Comparison of ENCODE assay signal across 24 mouse cellular contexts in genomic region chr16:17566186-17566585, GRCm38 (mm10). TPM values are rescaled to one million over a fixed set of nuclear protein-coding genes. Genes with fewer than 3 reads are reported as not detected.
DNase-seq lines count a peak whose midpoint lies in the region; ATAC-seq and TF ChIP-seq lines count a peak whose summit lies in the region.
"Had no signal": no experiment of that assay in that cellular context is flagged by ENCODE, and none has a peak within 500 bp of the region (broad histone marks: within the 10 kb centered on the region; RNA-seq: fewer than 3 reads in every experiment).

No protein-coding gene starts in this region.

- ATAC-seq in intestine, postnatal 0 days = no peak
- no peak for ATAC-seq in intestine, embryonic 15.5 days
- ATAC-seq: Patski had no signal

- no peak overlapping the region for H3K9ac ChIP-seq in intestine, postnatal 0 days (ENCODE audit: low read depth, low read length)
- no peak overlapping the region for H3K9ac ChIP-seq in intestine, embryonic 15.5 days
- H3K9ac ChIP-seq: heart, embryonic 13.5 days; neural tube, embryonic 13.5 days; stomach, embryonic 15.5 days had no signal

- no peak overlapping the region for H3K4me3 ChIP-seq in intestine, postnatal 0 days (ENCODE audit: low read depth, low read length)
- H3K4me3 ChIP-seq in intestine, embryonic 15.5 days (replicated peaks) = no peak overlapping the region
- H3K4me3 ChIP-seq in cortical plate, adult 2 months (ENCODE audit: insufficient read depth, low read length) = no peak overlapping the region
- H3K4me3 ChIP-seq: heart, embryonic 13.5 days; left cerebral cortex, adult 2 months; neural tube, embryonic 13.5 days; stomach, embryonic 15.5 days had no signal

- no peak overlapping the region for H3K4me2 ChIP-seq in intestine, postnatal 0 days (replicated peaks; ENCODE audit: low read depth)
- H3K4me2 ChIP-seq in intestine, embryonic 15.5 days (replicated peaks) = no peak overlapping the region
- H3K4me2 ChIP-seq: heart, embryonic 13.5 days; neural tube, embryonic 13.5 days; stomach, embryonic 15.5 days had no signal

- DNase-seq in lung, postnatal 10 days = peak; percentile 25
- DNase-seq in lung, postnatal 36 days = no peak
- DNase-seq in retina, postnatal 1 day = peak; percentile 26
- DNase-seq in natural killer cell, adult 2 months (ENCODE audit: low spot score in 2 of 2) = no peak
- DNase-seq: adrenal gland, adult 8-10 months; cerebellum, adult 9-11 months; heart, adult 11 months; heart, postnatal 36 days; kidney, adult 2 months; kidney, postnatal 25 days; left cerebral cortex, postnatal 4 days; liver; lung, postnatal 14 days; right cerebral cortex, postnatal 14 days; thymus, postnatal 14 days had no signal

- H3K27me3 ChIP-seq in intestine, postnatal 0 days (replicated peaks; ENCODE audit: control insufficient read depth, insufficient read depth, low read length) = no peaks in the 10 kb centered on the region
- no peaks in the 10 kb centered on the region for H3K27me3 ChIP-seq in intestine, embryonic 15.5 days (replicated peaks)
- H3K27me3 ChIP-seq: Patski; stomach, embryonic 15.5 days had no signal

- H3K36me3 ChIP-seq in intestine, postnatal 0 days (ENCODE audit: control insufficient read depth, insufficient read depth) = no peaks in the 10 kb centered on the region
- H3K36me3 ChIP-seq in intestine, embryonic 15.5 days = no peaks in the 10 kb centered on the region
- H3K36me3 ChIP-seq: heart, embryonic 13.5 days; neural tube, embryonic 13.5 days; stomach, embryonic 15.5 days had no signal

- no peak overlapping the region for H3K27ac ChIP-seq in intestine, postnatal 0 days (ENCODE audit: low read depth, low read length)
- H3K27ac ChIP-seq in intestine, embryonic 15.5 days = no peak overlapping the region
- H3K27ac ChIP-seq in cortical plate, adult 2 months (ENCODE audit: insufficient read depth, low read length) = no peak overlapping the region
- H3K27ac ChIP-seq: heart, embryonic 13.5 days; left cerebral cortex, adult 2 months; neural tube, embryonic 13.5 days; stomach, embryonic 15.5 days had no signal

- WGBS in intestine, postnatal 0 days = 22% methylated on average over 4 of the region's 4 CpGs
- 28% methylated on average over 4 of the region's 4 CpGs for WGBS in intestine, embryonic 15.5 days

- TF ChIP-seq POLR2A in cortical plate, adult 2 months (IDR thresholded peaks at IDR 0.05; ENCODE audit: extremely low read depth, insufficient read depth, low read length) = no peak

- H3K9me3 ChIP-seq in intestine, postnatal 0 days (ENCODE audit: control insufficient read depth) = no peaks in the 10 kb centered on the region
- no peaks in the 10 kb centered on the region for H3K9me3 ChIP-seq in intestine, embryonic 15.5 days
- H3K9me3 ChIP-seq: heart, embryonic 13.5 days; neural tube, embryonic 13.5 days; stomach, embryonic 15.5 days had no signal

- TF ChIP-seq CTCF in intestine, postnatal 0 days (IDR thresholded peaks at IDR 0.05; ENCODE audit: low read depth) = peak; percentile 64
- TF ChIP-seq CTCF in cortical plate, adult 2 months (IDR thresholded peaks at IDR 0.05; ENCODE audit: extremely low read depth, insufficient read depth, low read length) = 0 out of 2 replicates have a peak, but pooled peaks have one; percentile 14

- peaks cover 3% of the 10 kb centered on the region; the same call in 1 of the 2 replicates for H3K4me1 ChIP-seq in intestine, postnatal 0 days (replicated peaks; ENCODE audit: control insufficient read depth, insufficient read depth, low read length)
- peaks cover 9% of the 10 kb centered on the region for H3K4me1 ChIP-seq in intestine, embryonic 15.5 days (replicated peaks)
- peaks cover 10% of the 10 kb centered on the region; the same call in 1 of the 2 replicates for H3K4me1 ChIP-seq in cortical plate, adult 2 months (ENCODE audit: control insufficient read depth, insufficient read depth, low read length)

RNA-seq across cellular contexts. Expression of gene P2rx6, which starts 4.5 kb away (rescaled TPM):
- polyA plus RNA-seq in intestine, postnatal 0 days (2015; fragmentation: Nextera tagmentation; extraction: Ambion mirVana) = 0.73 and 1.1 TPM in 2 replicates
- polyA plus RNA-seq in intestine, embryonic 15.5 days (2015; fragmentation: Nextera tagmentation; extraction: Ambion mirVana) = 0.60 and 0.80 TPM in 2 replicates
- 2.9 and 3.2 TPM in 2 replicates for polyA plus RNA-seq in cortical plate, adult 2 months (2012; rRNA removed)

RNA-seq across cellular contexts. Expression of gene Lrrc74b, which starts 5.1 kb away (rescaled TPM):
- 0.44 and 0.80 TPM in 2 replicates for polyA plus RNA-seq in intestine, postnatal 0 days (2015; fragmentation: Nextera tagmentation; extraction: Ambion mirVana)
- 0.27 and 0.29 TPM in 2 replicates for polyA plus RNA-seq in intestine, embryonic 15.5 days (2015; fragmentation: Nextera tagmentation; extraction: Ambion mirVana)
- polyA plus RNA-seq in cortical plate, adult 2 months (2012; rRNA removed) = 1.4 and 1.5 TPM in 2 replicates
- polyA plus RNA-seq: spleen, adult 2 months had no signal

RNA-seq across cellular contexts. Expression of gene Slc7a4, which starts 16.8 kb away (rescaled TPM):
- polyA plus RNA-seq in intestine, postnatal 0 days (2015; fragmentation: Nextera tagmentation; extraction: Ambion mirVana) = 28.3 and 31.0 TPM in 2 replicates
- 25.0 and 29.4 TPM in 2 replicates for polyA plus RNA-seq in intestine, embryonic 15.5 days (2015; fragmentation: Nextera tagmentation; extraction: Ambion mirVana)
- 82.5 and 104 TPM in 2 replicates for polyA plus RNA-seq in cortical plate, adult 2 months (2012; rRNA removed)

RNA-seq across cellular contexts. Expression of gene Thap7, which starts 35.2 kb away (rescaled TPM):
- polyA plus RNA-seq in intestine, postnatal 0 days (2015; fragmentation: Nextera tagmentation; extraction: Ambion mirVana) = 65.1 and 67.4 TPM in 2 replicates
- 52.7 and 54.0 TPM in 2 replicates for polyA plus RNA-seq in intestine, embryonic 15.5 days (2015; fragmentation: Nextera tagmentation; extraction: Ambion mirVana)
- polyA plus RNA-seq in cortical plate, adult 2 months (2012; rRNA removed) = 64.9 and 82.8 TPM in 2 replicates

RNA-seq across cellular contexts. Expression of gene Smpd4, which starts 53.0 kb away (rescaled TPM):
- 8.7 and 9.0 TPM in 2 replicates for polyA plus RNA-seq in intestine, postnatal 0 days (2015; fragmentation: Nextera tagmentation; extraction: Ambion mirVana)
- polyA plus RNA-seq in intestine, embryonic 15.5 days (2015; fragmentation: Nextera tagmentation; extraction: Ambion mirVana) = 26.8 and 27.5 TPM in 2 replicates
- 196 and 203 TPM in 2 replicates for polyA plus RNA-seq in cortical plate, adult 2 months (2012; rRNA removed)

Comparison
In these comparisons a context has a peak if more than half of its experiments do, and no peak if none do; other contexts are left out.
1. DNase-seq: peak in lung, postnatal 10 days (single experiment) and retina, postnatal 1 day (single experiment); none in lung, postnatal 36 days (single experiment) and natural killer cell, adult 2 months (0 of 2).